Mouse (Mus musculus): ENCODE measurements around the gene Cdkal1. TPM values are rescaled to one million over a fixed set of nuclear protein-coding genes. Genes with fewer than 3 reads are reported as not detected.

Cdkal1 gene
- polyA plus RNA-seq, 1 experiment from 2014 or later, result 29.0 TPM

DNA sequence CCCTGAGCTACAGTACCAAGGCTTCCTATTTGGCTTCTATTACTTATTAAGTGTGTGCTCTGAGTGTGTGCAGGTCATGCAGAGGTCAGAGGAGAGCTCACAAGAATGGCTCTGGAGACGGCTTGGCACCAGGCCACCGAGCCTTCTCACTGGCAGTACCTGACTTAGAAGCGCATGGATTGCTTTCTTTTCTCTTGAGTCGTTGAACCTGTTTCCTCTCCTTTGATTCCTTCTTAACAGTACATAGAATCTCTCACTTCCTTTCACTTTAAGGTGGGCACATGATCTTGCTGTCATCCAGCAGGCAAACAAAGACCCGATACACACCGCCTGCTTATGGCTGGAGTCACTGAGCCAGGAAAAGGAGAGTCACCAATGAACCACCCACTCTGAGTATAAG, 74.8 kb downstream of the Cdkal1 start:
- no peak overlapping the region for H3K4me3 ChIP-seq (ENCODE audit: low read depth, low read length)
- no peaks in the 10 kb centered on the region for H3K27me3 ChIP-seq (ENCODE audit: control insufficient read depth, insufficient read depth, low read length)
- H3K36me3 ChIP-seq (ENCODE audit: control insufficient read depth, insufficient read depth, low read length), result no peaks in the 10 kb centered on the region
- no peak overlapping the region for H3K4me2 ChIP-seq (replicated peaks; ENCODE audit: low read depth, low read length)
- 67% methylated on average over 6 of the region's 6 CpGs for WGBS
- DNase-seq (ENCODE audit: low spot score) (no peak), ATAC-seq (ENCODE audit: low FRiP score) (no peak)
- H3K4me1 ChIP-seq (replicated peaks; ENCODE audit: control insufficient read depth, insufficient read depth, low read length), result no peaks in the 10 kb centered on the region
- H3K9me3 ChIP-seq (ENCODE audit: control insufficient read depth, low read length), result no peaks in the 10 kb centered on the region
- no peak overlapping the region for H3K27ac ChIP-seq (ENCODE audit: low read depth, low read length)
- no peak overlapping the region for H3K9ac ChIP-seq (ENCODE audit: low read depth, low read length)

GRCm38 (mm10) chr13:29779519-29779918, 76.0 kb downstream of the Cdkal1 start:
- 91% methylated on average over 5 of the region's 5 CpGs for WGBS
- DNase-seq (ENCODE audit: low spot score), result no peak
- H3K9ac ChIP-seq (ENCODE audit: low read depth, low read length), result no peak overlapping the region

GRCm38 (mm10) chr13:29779116-29779515, 76.4 kb downstream of the Cdkal1 start:
- no peak overlapping the region for H3K27ac ChIP-seq (ENCODE audit: low read depth, low read length)
- H3K4me1 ChIP-seq (replicated peaks; ENCODE audit: control insufficient read depth, insufficient read depth, low read length), result no peaks in the 10 kb centered on the region
- no peaks in the 10 kb centered on the region for H3K27me3 ChIP-seq (ENCODE audit: control insufficient read depth, insufficient read depth, low read length)
- WGBS, result 75% methylated on average over 5 of the region's 5 CpGs
- H3K9ac ChIP-seq (ENCODE audit: low read depth, low read length), result no peak overlapping the region
- no peak overlapping the region for H3K4me3 ChIP-seq (ENCODE audit: low read depth, low read length)
- no peaks in the 10 kb centered on the region for H3K9me3 ChIP-seq (ENCODE audit: control insufficient read depth, low read length)
- H3K4me2 ChIP-seq (replicated peaks; ENCODE audit: low read depth, low read length), result no peak overlapping the region
- ATAC-seq (ENCODE audit: low FRiP score), result no peak
- no peak for DNase-seq (ENCODE audit: low spot score)
- no peaks in the 10 kb centered on the region for H3K36me3 ChIP-seq (ENCODE audit: control insufficient read depth, insufficient read depth, low read length)

More at GRCm38 (mm10) chr13:29779519-29779918, 76.0 kb downstream of the Cdkal1 start:
- Histone ChIP-seq H3K27me3 (ENCODE audit: control insufficient read depth, insufficient read depth, low read length) (no peaks in the 10 kb centered on the region), H3K4me1 (replicated peaks; ENCODE audit: control insufficient read depth, insufficient read depth, low read length) (no peaks in the 10 kb centered on the region), H3K4me3 (ENCODE audit: low read depth, low read length) (no peak overlapping the region), H3K4me2 (replicated peaks; ENCODE audit: low read depth, low read length) (no peak overlapping the region), H3K36me3 (ENCODE audit: control insufficient read depth, insufficient read depth, low read length) (no peaks in the 10 kb centered on the region), H3K27ac (ENCODE audit: low read depth, low read length) (no peak overlapping the region), H3K9me3 (ENCODE audit: control insufficient read depth, low read length) (no peaks in the 10 kb centered on the region)
- no peak for ATAC-seq (ENCODE audit: low FRiP score)

DNA sequence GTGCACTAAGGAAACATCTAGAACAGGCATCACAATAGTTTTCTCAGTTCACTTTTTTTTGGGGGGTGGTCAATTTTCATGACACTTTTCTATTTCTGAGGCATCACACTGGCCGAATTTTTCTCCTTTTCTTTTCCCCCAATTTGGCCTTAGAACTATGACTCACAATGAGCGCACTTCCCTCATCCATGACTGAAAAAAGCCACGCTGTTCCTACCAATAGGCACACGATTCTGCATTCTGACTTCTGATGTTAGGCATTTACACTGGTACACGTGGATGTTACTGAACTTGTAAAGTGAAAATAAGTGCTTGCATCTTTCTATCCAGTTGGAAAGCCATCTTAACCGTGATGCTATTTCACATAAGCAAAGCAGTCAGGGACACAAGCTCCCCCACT, 77.3 kb downstream of the Cdkal1 start:
- Histone ChIP-seq H3K9ac (ENCODE audit: low read depth, low read length) (no peak overlapping the region), H3K27ac (ENCODE audit: low read depth, low read length) (no peak overlapping the region), H3K4me2 (replicated peaks; ENCODE audit: low read depth, low read length) (no peak overlapping the region), H3K9me3 (ENCODE audit: control insufficient read depth, low read length) (no peaks in the 10 kb centered on the region), H3K4me1 (replicated peaks; ENCODE audit: control insufficient read depth, insufficient read depth, low read length) (no peaks in the 10 kb centered on the region), H3K27me3 (ENCODE audit: control insufficient read depth, insufficient read depth, low read length) (no peaks in the 10 kb centered on the region), H3K4me3 (ENCODE audit: low read depth, low read length) (no peak overlapping the region), H3K36me3 (ENCODE audit: control insufficient read depth, insufficient read depth, low read length) (no peaks in the 10 kb centered on the region)
- DNase-seq (ENCODE audit: low spot score) (no peak), ATAC-seq (ENCODE audit: low FRiP score) (no peak)
- 91% methylated on average over 6 of the region's 6 CpGs for WGBS

GRCm38 (mm10) chr13:29777225-29777624, 78.2 kb downstream of the Cdkal1 start:
- no peaks in the 10 kb centered on the region for H3K4me1 ChIP-seq (replicated peaks; ENCODE audit: control insufficient read depth, insufficient read depth, low read length)
- WGBS, result 84% methylated on average over 4 of the region's 4 CpGs
- H3K9me3 ChIP-seq (ENCODE audit: control insufficient read depth, low read length), result no peaks in the 10 kb centered on the region
- H3K36me3 ChIP-seq (ENCODE audit: control insufficient read depth, insufficient read depth, low read length), result no peaks in the 10 kb centered on the region
- ATAC-seq (ENCODE audit: low FRiP score) (no peak), DNase-seq (ENCODE audit: low spot score) (no peak)
- H3K27me3 ChIP-seq (ENCODE audit: control insufficient read depth, insufficient read depth, low read length), result no peaks in the 10 kb centered on the region
- H3K4me3 ChIP-seq (ENCODE audit: low read depth, low read length), result no peak overlapping the region
- no peak overlapping the region for H3K4me2 ChIP-seq (replicated peaks; ENCODE audit: low read depth, low read length)
- H3K27ac ChIP-seq (ENCODE audit: low read depth, low read length), result no peak overlapping the region
- no peak overlapping the region for H3K9ac ChIP-seq (ENCODE audit: low read depth, low read length)

- Histone ChIP-seq H3K27ac (ENCODE audit: low read depth, low read length) (peak overlapping the region; percentile 30; the same call in 1 of the 2 replicates), H3K27me3 (ENCODE audit: control insufficient read depth, insufficient read depth, low read length) (no peaks in the 10 kb centered on the region), H3K4me3 (ENCODE audit: low read depth, low read length) (no peak overlapping the region), H3K36me3 (ENCODE audit: control insufficient read depth, insufficient read depth, low read length) (no peaks in the 10 kb centered on the region), H3K9me3 (ENCODE audit: control insufficient read depth, low read length) (no peaks in the 10 kb centered on the region), H3K4me2 (replicated peaks; ENCODE audit: low read depth, low read length) (no peak overlapping the region), H3K9ac (ENCODE audit: low read depth, low read length) (no peak overlapping the region), H3K4me1 (replicated peaks; ENCODE audit: control insufficient read depth, insufficient read depth, low read length) (no peaks in the 10 kb centered on the region)
- 35% methylated on average over 8 of the region's 8 CpGs for WGBS
- DNase-seq (ENCODE audit: low spot score) (no peak), ATAC-seq (ENCODE audit: low FRiP score) (peak; percentile 83)
Observed at GRCm38 (mm10) chr13:29775603-29776230, 79.8 kb downstream of the Cdkal1 start.

DNA sequence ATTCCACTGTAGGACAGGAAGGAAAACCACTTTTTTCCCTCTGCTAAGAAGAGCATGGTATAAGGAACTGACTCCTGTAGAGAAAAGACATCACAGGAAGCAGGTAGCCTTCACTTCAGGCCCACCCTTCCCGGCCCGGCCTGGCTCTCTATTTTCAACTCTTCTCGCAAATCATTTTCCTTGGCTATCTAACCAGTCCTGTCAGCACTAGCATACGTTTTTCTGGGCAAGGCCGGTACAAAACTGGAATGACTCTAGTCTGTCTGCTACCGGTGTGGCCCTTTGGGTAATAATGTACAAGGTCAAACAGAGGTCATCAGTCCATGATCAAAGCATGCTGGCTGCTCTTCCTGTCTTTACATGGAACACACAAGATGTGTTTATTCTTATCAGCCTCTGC, 81.9 kb downstream of the Cdkal1 start:
- H3K27ac ChIP-seq (ENCODE audit: low read depth, low read length), result no peak overlapping the region
- no peaks in the 10 kb centered on the region for H3K9me3 ChIP-seq (ENCODE audit: control insufficient read depth, low read length)
- no peak overlapping the region for H3K4me2 ChIP-seq (replicated peaks; ENCODE audit: low read depth, low read length)
- no peaks in the 10 kb centered on the region for H3K27me3 ChIP-seq (ENCODE audit: control insufficient read depth, insufficient read depth, low read length)
- WGBS, result 52% methylated on average over 6 of the region's 6 CpGs
- DNase-seq (ENCODE audit: low spot score), result no peak
- no peak overlapping the region for H3K9ac ChIP-seq (ENCODE audit: low read depth, low read length)
- H3K4me1 ChIP-seq (replicated peaks; ENCODE audit: control insufficient read depth, insufficient read depth, low read length), result 0 out of 2 replicates have a peak, but pooled peaks cover 2% of the 10 kb centered on the region
- no peaks in the 10 kb centered on the region for H3K36me3 ChIP-seq (ENCODE audit: control insufficient read depth, insufficient read depth, low read length)
- ATAC-seq (ENCODE audit: low FRiP score), result no peak
- no peak overlapping the region for H3K4me3 ChIP-seq (ENCODE audit: low read depth, low read length)

DNA sequence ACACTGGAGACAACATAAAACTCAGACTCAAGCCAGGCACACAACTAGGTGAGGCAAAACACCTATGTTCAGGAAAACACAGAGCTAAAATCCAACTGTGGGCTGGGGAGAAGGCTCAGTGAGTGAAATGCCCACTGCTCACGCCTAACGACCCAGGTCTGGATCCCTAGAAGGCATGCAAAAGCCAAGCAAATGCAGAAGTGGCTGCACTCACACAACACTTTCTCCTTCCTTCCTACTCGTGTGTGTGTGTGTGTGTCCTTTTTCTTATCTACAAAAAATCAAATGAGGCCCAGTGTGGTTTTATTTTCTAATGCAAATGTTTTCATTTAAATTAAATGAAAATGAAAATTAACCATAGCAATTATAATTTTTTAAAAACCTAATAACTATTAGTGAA, 82.5 kb downstream of the Cdkal1 start:
- no peaks in the 10 kb centered on the region for H3K36me3 ChIP-seq (ENCODE audit: control insufficient read depth, insufficient read depth, low read length)
- no peak overlapping the region for H3K9ac ChIP-seq (ENCODE audit: low read depth, low read length)
- H3K27me3 ChIP-seq (ENCODE audit: control insufficient read depth, insufficient read depth, low read length), result no peaks in the 10 kb centered on the region
- no peaks in the 10 kb centered on the region for H3K9me3 ChIP-seq (ENCODE audit: control insufficient read depth, low read length)
- H3K27ac ChIP-seq (ENCODE audit: low read depth, low read length), result no peak overlapping the region
- 64% methylated on average over 3 of the region's 3 CpGs for WGBS
- no peak overlapping the region for H3K4me2 ChIP-seq (replicated peaks; ENCODE audit: low read depth, low read length)
- DNase-seq (ENCODE audit: low spot score), result no peak
- no peak for ATAC-seq (ENCODE audit: low FRiP score)
- 0 out of 2 replicates have a peak, but pooled peaks cover 2% of the 10 kb centered on the region for H3K4me1 ChIP-seq (replicated peaks; ENCODE audit: control insufficient read depth, insufficient read depth, low read length)
- H3K4me3 ChIP-seq (ENCODE audit: low read depth, low read length), result no peak overlapping the region

All from hindbrain, embryonic 11.5 days (tissue).